Mouse (Mus musculus): ENCODE data around the gene Rapgef4. TPM values are rescaled to one million over a fixed set of nuclear protein-coding genes. Genes with fewer than 3 reads are reported as not detected.

Gene Rapgef4
- total and polyA plus RNA-seq, 2 experiments from 2014 or later = 48.5 to 78.6 TPM

DNA sequence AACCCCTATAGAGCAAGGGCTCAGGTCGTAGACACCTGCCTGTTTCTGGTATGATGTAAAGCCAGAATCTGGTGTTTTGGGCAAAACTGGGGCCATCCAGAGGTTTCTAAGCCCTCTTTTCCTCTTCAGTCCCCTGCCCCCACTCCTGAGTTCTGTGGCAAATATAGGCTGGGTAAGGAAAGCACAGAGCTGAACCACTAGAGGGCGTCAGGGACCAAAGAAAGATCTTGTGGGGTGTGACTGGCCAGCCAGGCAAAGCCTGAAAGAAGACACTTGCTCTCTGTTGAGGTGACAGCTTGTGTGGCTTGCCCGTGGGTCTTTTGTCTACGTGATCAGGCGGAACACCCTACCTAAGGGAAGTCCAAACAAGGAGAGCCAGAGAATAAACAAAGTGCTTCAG, 222.6 kb downstream of the Rapgef4 start:
- peak; percentile 75 for ATAC-seq (ENCODE audit: low FRiP score)
- 15% methylated on average over 5 of the region's 5 CpGs for WGBS

DNA sequence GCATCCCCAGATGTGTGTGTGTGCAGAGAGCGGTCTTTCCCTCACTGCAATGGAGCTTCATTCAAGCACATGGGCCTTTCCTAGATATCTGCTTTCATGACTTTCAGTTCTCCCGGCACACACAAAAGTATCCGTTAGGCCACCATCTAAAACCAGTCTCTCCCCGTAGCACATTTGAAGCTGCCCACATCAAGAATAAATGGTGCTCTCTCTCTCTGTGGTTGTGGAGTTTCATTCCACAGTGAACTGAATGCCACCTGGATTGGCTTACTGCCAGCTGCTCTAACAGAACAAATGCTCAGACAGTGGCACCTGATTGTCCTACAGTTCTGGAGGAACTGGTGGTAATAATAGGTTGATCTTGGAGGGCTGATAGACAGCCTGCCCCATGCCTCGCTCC, 224.8 kb downstream of the Rapgef4 start:
- Histone ChIP-seq H3K27ac (ENCODE audit: low read depth, low read length) (no peak overlapping the region), H3K36me3 (ENCODE audit: insufficient read depth, low read length) (peaks cover 16% of the 10 kb centered on the region), H3K9ac (replicated peaks; ENCODE audit: low read length, poor library complexity, severe bottlenecking) (no peak overlapping the region), H3K4me2 (ENCODE audit: low read depth, low read length, poor library complexity, severe bottlenecking) (no peak overlapping the region), H3K9me3 (ENCODE audit: low read length) (no peaks in the 10 kb centered on the region), H3K27me3 (ENCODE audit: insufficient read depth, low read length) (no peaks in the 10 kb centered on the region), H3K4me1 (ENCODE audit: insufficient read depth, low read length) (no peaks in the 10 kb centered on the region), H3K4me3 (ENCODE audit: low read depth, low read length) (no peak overlapping the region)
- DNase-seq (ENCODE audit: low spot score) (no peak), ATAC-seq (ENCODE audit: low FRiP score) (no peak)
- 90% methylated on average over 5 of the region's 5 CpGs for WGBS
- no peak for TF ChIP-seq CTCF (IDR thresholded peaks at IDR 0.05)

More for the DNA sequence above, 222.6 kb downstream of the Rapgef4 start:
- Histone ChIP-seq H3K9me3 (ENCODE audit: low read length) (no peaks in the 10 kb centered on the region), H3K9ac (replicated peaks; ENCODE audit: low read length, poor library complexity, severe bottlenecking) (no peak overlapping the region), H3K27ac (ENCODE audit: low read depth, low read length) (no peak overlapping the region), H3K4me2 (ENCODE audit: low read depth, low read length, poor library complexity, severe bottlenecking) (peak overlapping the region; percentile 10; the same call in 1 of the 2 replicates), H3K27me3 (ENCODE audit: insufficient read depth, low read length) (no peaks in the 10 kb centered on the region), H3K4me3 (ENCODE audit: low read depth, low read length) (no peak overlapping the region), H3K36me3 (ENCODE audit: insufficient read depth, low read length) (peaks cover 12% of the 10 kb centered on the region), H3K4me1 (ENCODE audit: insufficient read depth, low read length) (no peaks in the 10 kb centered on the region)
- DNase-seq (ENCODE audit: low spot score) = peak; percentile 88
- TF ChIP-seq CTCF (IDR thresholded peaks at IDR 0.05) = peak; percentile 89

DNA sequence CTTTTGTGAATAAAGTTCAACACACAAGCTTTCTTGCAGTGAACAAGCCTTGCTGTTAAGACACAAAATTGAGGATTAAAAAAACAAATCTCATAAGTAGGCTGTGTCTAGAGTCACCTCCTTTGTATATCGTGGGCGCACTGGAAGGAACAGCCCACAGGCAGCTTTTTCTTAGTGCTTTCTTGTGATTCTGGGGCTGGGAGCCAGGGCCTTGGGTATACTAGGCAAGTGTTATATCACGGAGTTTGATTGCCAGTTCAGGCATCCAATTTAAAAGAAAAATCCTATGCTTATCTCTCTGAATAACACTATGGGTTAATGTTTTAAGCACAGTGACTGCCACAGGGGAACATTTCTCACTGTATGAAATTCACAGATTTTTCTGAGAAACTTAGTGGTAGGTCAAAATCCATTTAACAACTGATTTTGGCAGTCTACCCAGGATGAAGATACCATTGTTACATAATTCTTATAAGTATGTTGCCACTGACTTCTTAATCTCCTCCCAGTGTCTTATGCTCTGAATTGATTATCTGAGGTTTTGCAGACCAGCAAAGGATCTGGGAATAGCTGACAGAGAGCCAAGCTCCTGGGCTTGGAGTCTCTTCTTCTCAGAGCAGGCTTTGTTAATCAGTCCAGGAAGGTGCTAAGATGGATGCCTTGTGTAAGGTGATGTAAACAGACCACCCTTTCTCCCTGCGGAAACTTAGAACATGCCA, 225.6 kb downstream of the Rapgef4 start:
- H3K36me3 ChIP-seq (ENCODE audit: insufficient read depth, low read length) = peaks cover 12% of the 10 kb centered on the region
- no peaks in the 10 kb centered on the region for H3K27me3 ChIP-seq (ENCODE audit: insufficient read depth, low read length)
- no peaks in the 10 kb centered on the region for H3K4me1 ChIP-seq (ENCODE audit: insufficient read depth, low read length)
- no peak for DNase-seq (ENCODE audit: low spot score)
- 73% methylated on average over 4 of the region's 4 CpGs for WGBS
- ATAC-seq (ENCODE audit: low FRiP score) = no peak
- no peak overlapping the region for H3K27ac ChIP-seq (ENCODE audit: low read depth, low read length)
- H3K9ac ChIP-seq (replicated peaks; ENCODE audit: low read length, poor library complexity, severe bottlenecking) = no peak overlapping the region
- TF ChIP-seq CTCF (IDR thresholded peaks at IDR 0.05) = no peak
- no peaks in the 10 kb centered on the region for H3K9me3 ChIP-seq (ENCODE audit: low read length)
- H3K4me3 ChIP-seq (ENCODE audit: low read depth, low read length) = no peak overlapping the region
- H3K4me2 ChIP-seq (ENCODE audit: low read depth, low read length, poor library complexity, severe bottlenecking) = no peak overlapping the region

DNA sequence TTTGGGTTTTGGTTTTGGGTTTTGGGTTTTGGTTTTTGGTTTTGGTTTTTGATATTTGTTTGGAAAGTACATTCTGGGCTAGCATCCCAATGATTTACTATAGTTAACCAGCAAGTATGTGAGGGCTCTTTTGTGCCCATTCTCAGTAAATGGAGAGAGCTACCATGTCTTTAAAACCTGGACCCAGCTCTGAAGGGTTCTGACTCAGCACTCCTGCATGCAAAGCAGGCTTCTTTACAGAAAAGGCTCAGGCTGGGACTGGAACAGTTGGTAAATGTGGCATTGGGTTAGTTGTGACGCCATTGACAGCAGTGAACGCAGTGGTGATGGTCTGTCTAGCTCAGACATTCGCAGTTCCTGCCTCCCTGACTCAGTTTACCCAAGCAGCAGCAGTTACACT, 236.3 kb downstream of the Rapgef4 start:
- no peaks in the 10 kb centered on the region for H3K27me3 ChIP-seq (ENCODE audit: insufficient read depth, low read length)
- 82% methylated on average over 3 of the region's 3 CpGs for WGBS
- ATAC-seq (ENCODE audit: low FRiP score) (no peak), DNase-seq (ENCODE audit: low spot score) (no peak)
- no peak overlapping the region for H3K9ac ChIP-seq (replicated peaks; ENCODE audit: low read length, poor library complexity, severe bottlenecking)
- no peaks in the 10 kb centered on the region for H3K36me3 ChIP-seq (ENCODE audit: insufficient read depth, low read length)
- no peak overlapping the region for H3K4me3 ChIP-seq (ENCODE audit: low read depth, low read length)
- H3K4me1 ChIP-seq (ENCODE audit: insufficient read depth, low read length) = no peaks in the 10 kb centered on the region
- no peak overlapping the region for H3K27ac ChIP-seq (ENCODE audit: low read depth, low read length)
- H3K4me2 ChIP-seq (ENCODE audit: low read depth, low read length, poor library complexity, severe bottlenecking) = no peak overlapping the region
- no peak for TF ChIP-seq CTCF (IDR thresholded peaks at IDR 0.05)
- no peaks in the 10 kb centered on the region for H3K9me3 ChIP-seq (ENCODE audit: low read length)

DNA sequence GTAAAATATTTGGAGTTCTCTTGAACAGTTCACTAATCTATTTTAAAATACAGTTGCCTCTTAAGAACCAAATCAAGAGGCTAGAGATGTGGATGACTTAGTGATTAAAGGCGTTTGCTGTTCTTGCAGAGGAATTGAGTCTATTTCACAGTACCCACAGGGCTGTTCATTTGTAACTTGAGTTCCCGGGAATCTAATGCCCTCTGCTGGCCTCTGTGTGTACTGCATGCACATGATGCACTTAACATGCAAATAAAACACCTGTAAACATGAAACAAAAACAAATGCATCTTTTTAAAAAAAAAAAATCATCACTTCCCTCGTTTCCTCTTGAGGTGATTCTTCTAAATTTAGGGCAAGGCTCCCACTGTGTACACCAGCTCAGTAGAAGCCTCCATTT, 238.9 kb downstream of the Rapgef4 start:
- H3K27me3 ChIP-seq (ENCODE audit: insufficient read depth, low read length) = no peaks in the 10 kb centered on the region
- no peak overlapping the region for H3K4me2 ChIP-seq (ENCODE audit: low read depth, low read length, poor library complexity, severe bottlenecking)
- peak; percentile 63 for DNase-seq (ENCODE audit: low spot score)
- no peak overlapping the region for H3K27ac ChIP-seq (ENCODE audit: low read depth, low read length)
- TF ChIP-seq CTCF (IDR thresholded peaks at IDR 0.05) = peak; percentile 83
- ATAC-seq (ENCODE audit: low FRiP score) = no peak
- H3K36me3 ChIP-seq (ENCODE audit: insufficient read depth, low read length) = no peaks in the 10 kb centered on the region
- no peak overlapping the region for H3K4me3 ChIP-seq (ENCODE audit: low read depth, low read length)
- no peaks in the 10 kb centered on the region for H3K9me3 ChIP-seq (ENCODE audit: low read length)
- no peak overlapping the region for H3K9ac ChIP-seq (replicated peaks; ENCODE audit: low read length, poor library complexity, severe bottlenecking)
- WGBS = 29% methylated on average over 3 of the region's 3 CpGs
- H3K4me1 ChIP-seq (ENCODE audit: insufficient read depth, low read length) = no peaks in the 10 kb centered on the region

DNA sequence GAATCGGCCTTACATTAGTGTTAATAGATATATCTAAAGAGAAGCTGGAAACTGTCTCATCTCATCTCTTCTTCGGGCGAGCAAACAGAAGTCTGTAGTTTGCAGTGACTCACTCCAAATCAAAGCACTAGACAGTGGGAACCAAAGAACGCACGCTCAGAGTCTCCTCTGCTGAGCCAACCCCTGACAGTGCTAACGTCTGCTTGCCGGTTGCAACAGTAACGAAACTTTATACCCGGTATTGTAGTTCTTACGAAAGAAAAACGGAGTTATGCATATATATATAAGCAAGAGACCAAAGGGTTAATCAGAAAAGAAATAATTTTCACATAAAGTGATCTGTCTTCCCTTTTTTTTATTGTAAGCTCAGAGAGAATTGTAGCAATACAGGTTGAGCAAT, 240.2 kb downstream of the Rapgef4 start:
- H3K9me3 ChIP-seq (ENCODE audit: low read length) = no peaks in the 10 kb centered on the region
- no peak for TF ChIP-seq CTCF (IDR thresholded peaks at IDR 0.05)
- 83% methylated on average over 11 of the region's 11 CpGs for WGBS
- H3K4me1 ChIP-seq (ENCODE audit: insufficient read depth, low read length) = no peaks in the 10 kb centered on the region
- H3K36me3 ChIP-seq (ENCODE audit: insufficient read depth, low read length) = peaks cover 4% of the 10 kb centered on the region; the same call in 1 of the 2 replicates
- ATAC-seq (ENCODE audit: low FRiP score) (no peak), DNase-seq (ENCODE audit: low spot score) (no peak)
- no peak overlapping the region for H3K4me2 ChIP-seq (ENCODE audit: low read depth, low read length, poor library complexity, severe bottlenecking)
- no peaks in the 10 kb centered on the region for H3K27me3 ChIP-seq (ENCODE audit: insufficient read depth, low read length)
- no peak overlapping the region for H3K4me3 ChIP-seq (ENCODE audit: low read depth, low read length)
- H3K9ac ChIP-seq (replicated peaks; ENCODE audit: low read length, poor library complexity, severe bottlenecking) = no peak overlapping the region
- no peak overlapping the region for H3K27ac ChIP-seq (ENCODE audit: low read depth, low read length)
